Comparison of ENCODE assay signal across 14 mouse cellular contexts in the genomic region with DNA sequence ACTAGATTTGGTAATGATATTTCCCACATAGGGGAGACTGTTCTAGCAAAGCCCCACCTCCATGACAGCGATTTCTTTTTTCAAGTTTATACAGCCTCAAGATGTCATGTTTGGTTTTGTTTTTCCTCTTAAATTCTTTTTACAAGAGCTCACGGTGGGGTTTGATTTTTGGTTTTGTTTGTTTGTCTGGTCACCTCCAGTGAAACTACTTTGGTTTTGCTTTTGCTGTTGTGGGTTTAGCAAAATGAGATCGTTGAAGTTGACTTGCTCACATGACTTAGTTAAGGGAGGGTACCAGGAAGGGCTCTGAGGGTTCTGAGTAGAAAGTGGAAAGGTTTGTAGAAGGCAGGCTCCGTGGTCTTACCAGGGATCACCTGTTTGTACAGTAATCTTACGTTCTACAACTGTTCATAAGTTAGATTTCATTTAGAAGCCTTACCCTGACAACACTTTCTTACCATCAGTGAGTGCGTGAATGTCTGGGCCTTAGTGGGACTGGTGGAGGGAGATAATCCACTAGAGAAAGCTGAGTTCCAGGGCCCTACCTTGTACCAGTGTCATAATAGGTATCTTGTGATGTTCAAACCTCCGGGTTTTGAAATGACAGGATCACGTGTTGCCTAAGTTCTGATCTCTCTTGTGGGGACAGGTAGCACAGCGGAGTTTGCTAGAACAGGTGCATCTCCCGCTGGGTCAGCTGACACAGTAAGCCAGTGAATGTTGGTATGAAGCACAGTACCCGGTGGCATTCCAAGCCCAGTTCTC.
DNase-seq lines count a peak whose midpoint lies in the region; ATAC-seq lines count a peak whose summit lies in the region.
"Had no signal": no experiment of that assay in that cellular context is flagged by ENCODE, and none has a peak within 500 bp of the region (broad histone marks: within the 10 kb centered on the region; RNA-seq: fewer than 3 reads in every experiment).

No protein-coding gene starts in this region.

- no peak overlapping the region for H3K9ac ChIP-seq in heart, embryonic 12.5 days
- no peak overlapping the region for H3K9ac ChIP-seq in midbrain, embryonic 14.5 days (replicated peaks; ENCODE audit: low read length)
- H3K9ac ChIP-seq: kidney, embryonic 15.5 days; liver, embryonic 12.5 days had no signal

- H3K36me3 ChIP-seq in heart, embryonic 12.5 days = no peaks in the 10 kb centered on the region
- no peaks in the 10 kb centered on the region for H3K36me3 ChIP-seq in midbrain, embryonic 10.5 days
- H3K36me3 ChIP-seq in midbrain, embryonic 14.5 days (ENCODE audit: control insufficient read depth, insufficient read depth, low read length) = no peaks in the 10 kb centered on the region
- H3K36me3 ChIP-seq in splenic B cell, adult 2 months (ENCODE audit: control insufficient read depth, insufficient read depth, low read length, poor library complexity, severe bottlenecking) = no peaks in the 10 kb centered on the region
- H3K36me3 ChIP-seq: kidney, embryonic 15.5 days; liver, embryonic 12.5 days had no signal

- intact Hi-C loops in heart, postnatal 36 days (cut with DNase I) = loop anchor here (2.0 kb wide), 2 partner anchors 15 to 29 kb away; no protein-coding TSS in a partner anchor

- H3K4me1 ChIP-seq in heart, embryonic 12.5 days (replicated peaks) = peaks cover 44% of the 10 kb centered on the region
- peaks cover 34% of the 10 kb centered on the region for H3K4me1 ChIP-seq in midbrain, embryonic 10.5 days
- H3K4me1 ChIP-seq in midbrain, embryonic 14.5 days (ENCODE audit: control insufficient read depth, insufficient read depth, low read length) = peaks cover 22% of the 10 kb centered on the region
- H3K4me1 ChIP-seq: liver, embryonic 12.5 days had no signal

- H3K9me3 ChIP-seq in heart, embryonic 12.5 days (replicated peaks) = no peaks in the 10 kb centered on the region
- no peaks in the 10 kb centered on the region for H3K9me3 ChIP-seq in midbrain, embryonic 10.5 days (replicated peaks)
- H3K9me3 ChIP-seq in midbrain, embryonic 14.5 days (ENCODE audit: control insufficient read depth, low read length) = no peaks in the 10 kb centered on the region
- H3K9me3 ChIP-seq: kidney, embryonic 15.5 days; liver, embryonic 12.5 days had no signal

- no peak for ATAC-seq in heart, embryonic 12.5 days (ENCODE audit: insufficient number of reproducible peaks, low FRiP score)
- ATAC-seq in midbrain, embryonic 14.5 days (ENCODE audit: low FRiP score, low TSS enrichment) = no peak
- ATAC-seq: liver, embryonic 12.5 days had no signal

- DNase-seq in heart, postnatal 36 days = no peak
- DNase-seq in midbrain, embryonic 10.5 days (ENCODE audit: low spot score) = peak; percentile 7
- DNase-seq in midbrain, embryonic 14.5 days = no peak
- DNase-seq in T-cell, adult 2 months (ENCODE audit: low spot score) = peak; percentile 67
- DNase-seq in splenic B cell, adult 2 months (ENCODE audit: low read depth, low spot score) = peak; percentile 41
- no peak for DNase-seq in ovary, postnatal 14 days (ENCODE audit: low spot score)
- DNase-seq: cerebellum, postnatal 10 days; layer of hippocampus, adult 9-11 months had no signal

- H3K27me3 ChIP-seq in heart, embryonic 12.5 days (replicated peaks) = no peaks in the 10 kb centered on the region
- no peaks in the 10 kb centered on the region for H3K27me3 ChIP-seq in midbrain, embryonic 10.5 days (ENCODE audit: low read depth, poor library complexity, severe bottlenecking)
- no peaks in the 10 kb centered on the region for H3K27me3 ChIP-seq in midbrain, embryonic 14.5 days (ENCODE audit: control insufficient read depth, insufficient read depth, low read length)
- H3K27me3 ChIP-seq in splenic B cell, adult 2 months (ENCODE audit: control insufficient read depth, insufficient read depth, low read length, poor library complexity, severe bottlenecking) = no peaks in the 10 kb centered on the region
- H3K27me3 ChIP-seq: kidney, embryonic 15.5 days; liver, embryonic 12.5 days had no signal

- H3K4me2 ChIP-seq in heart, embryonic 12.5 days = no peak overlapping the region
- no peak overlapping the region for H3K4me2 ChIP-seq in midbrain, embryonic 14.5 days (ENCODE audit: low read length)
- H3K4me2 ChIP-seq: kidney, embryonic 15.5 days; liver, embryonic 12.5 days; midbrain, embryonic 11.5 days had no signal

- peak overlapping the region; percentile 85; the same call in 1 of the 2 replicates for H3K27ac ChIP-seq in heart, embryonic 12.5 days (ENCODE audit: poor library complexity, severe bottlenecking)
- H3K27ac ChIP-seq in midbrain, embryonic 10.5 days (replicated peaks) = no peak overlapping the region
- H3K27ac ChIP-seq in midbrain, embryonic 14.5 days (replicated peaks; ENCODE audit: low read depth, low read length) = no peak overlapping the region
- H3K27ac ChIP-seq: liver, embryonic 12.5 days had no signal

- no peak overlapping the region for H3K4me3 ChIP-seq in heart, embryonic 12.5 days
- H3K4me3 ChIP-seq in midbrain, embryonic 10.5 days = no peak overlapping the region
- no peak overlapping the region for H3K4me3 ChIP-seq in midbrain, embryonic 14.5 days (replicated peaks; ENCODE audit: low read depth, low read length)
- H3K4me3 ChIP-seq: erythroblast, embryonic 14.5 days; kidney, embryonic 15.5 days; liver, embryonic 12.5 days; myocyte had no signal

- WGBS in heart, embryonic 12.5 days = 86% methylated on average over 11 of the region's 11 CpGs
- WGBS in midbrain, embryonic 10.5 days = 91% methylated on average over 11 of the region's 11 CpGs
- 94% methylated on average over 11 of the region's 11 CpGs for WGBS in midbrain, embryonic 14.5 days

Comparison
In these comparisons a context has a peak if more than half of its experiments do, and no peak if none do; other contexts are left out.
1. DNase-seq: peak in midbrain, embryonic 10.5 days (single experiment), T-cell, adult 2 months (single experiment) and splenic B cell, adult 2 months (single experiment); none in heart, postnatal 36 days (0 of 2), midbrain, embryonic 14.5 days (single experiment) and ovary, postnatal 14 days (single experiment).